Mouse (Mus musculus) small intestine, adult 2 months (tissue): Measurements from ENCODE around the gene Hs3st5.

Source experiments
- CTCF ChIP-seq: fragments of 200-500 bp; IDR thresholded peaks from 2 replicates; pipeline ENCODE4 v1.5.1; 2012; ENCODE audit warnings: low read depth, mild to moderate bottlenecking, control low read depth, inconsistent platforms, low read length, moderate library complexity, mixed read lengths; ENCODE audit not compliant: insufficient replicate concordance, insufficient read length; ENCODE audit errors: extremely low read depth
- POLR2A ChIP-seq: fragments of 200-500 bp; IDR thresholded peaks from 2 replicates; pipeline ENCODE4 v1.6.1; 2012; ENCODE audit warnings: low read depth, mild to moderate bottlenecking, control low read depth, inconsistent platforms, low read length, moderate library complexity

GRCm38 (mm10) chr10:36493566-36493965, 13.0 kb upstream of the Hs3st5 start:
- TF ChIP-seq CTCF (no peak), POLR2A (no peak)
